Mouse (Mus musculus): ENCODE data around the gene Sec14l1.
A peak's percentile ranks its signal among the peaks of the same experiment; 100 is the strongest.
"Not testable (repeated sequence)": the region's sequence is repeated elsewhere in the genome, so short reads cannot be mapped to it uniquely, and the experiment has no call there.

Gene Sec14l1

GRCm38 (mm10) chr11:117114592-117115345, at the start of gene Sec14l1:
TSS of gene Sec14l1 (plus strand) at chr11:117115168.
- peak; percentile 87 for DNase-seq (ENCODE audit: low read depth)

GRCm38 (mm10) chr11:117065602-117066001, 49.4 kb upstream of the Sec14l1 start:
- DNase-seq (ENCODE audit: low read depth), result not testable (repeated sequence)

GRCm38 (mm10) chr11:117066738-117067137, 48.2 kb upstream of the Sec14l1 start:
- no peak for DNase-seq (ENCODE audit: low read depth)

- no peak for DNase-seq (ENCODE audit: low read depth)
Observed at GRCm38 (mm10) chr11:117068332-117068731, 46.6 kb upstream of the Sec14l1 start.

- DNase-seq (ENCODE audit: low read depth), result no peak
Observed at GRCm38 (mm10) chr11:117069027-117069426, 45.9 kb upstream of the Sec14l1 start.

GRCm38 (mm10) chr11:117070711-117071110, 44.3 kb upstream of the Sec14l1 start:
- no peak for DNase-seq (ENCODE audit: low read depth)

GRCm38 (mm10) chr11:117072128-117072527, 42.8 kb upstream of the Sec14l1 start:
- DNase-seq (ENCODE audit: low read depth), result peak; percentile 64

- no peak for DNase-seq (ENCODE audit: low read depth)
Observed at GRCm38 (mm10) chr11:117073426-117073825, 41.5 kb upstream of the Sec14l1 start.

GRCm38 (mm10) chr11:117076576-117077196, 38.3 kb upstream of the Sec14l1 start:
- peak; percentile 82 for DNase-seq (ENCODE audit: low read depth)

GRCm38 (mm10) chr11:117077227-117077626, 37.7 kb upstream of the Sec14l1 start:
- no peak for DNase-seq (ENCODE audit: low read depth)

- no peak for DNase-seq (ENCODE audit: low read depth)
Observed at GRCm38 (mm10) chr11:117077902-117078301, 37.1 kb upstream of the Sec14l1 start.

GRCm38 (mm10) chr11:117078637-117079240, 36.2 kb upstream of the Sec14l1 start:
- DNase-seq (ENCODE audit: low read depth), result no peak

- DNase-seq (ENCODE audit: low read depth), result no peak
Observed at GRCm38 (mm10) chr11:117079651-117080190, 35.2 kb upstream of the Sec14l1 start.

- no peak for DNase-seq (ENCODE audit: low read depth)
Observed at GRCm38 (mm10) chr11:117080209-117080608, 34.8 kb upstream of the Sec14l1 start.

GRCm38 (mm10) chr11:117081165-117082064, 33.6 kb upstream of the Sec14l1 start:
- DNase-seq (ENCODE audit: low read depth), result peak; percentile 65

GRCm38 (mm10) chr11:117082353-117082934, 32.5 kb upstream of the Sec14l1 start:
- no peak for DNase-seq (ENCODE audit: low read depth)

GRCm38 (mm10) chr11:117083052-117083881, 31.7 kb upstream of the Sec14l1 start:
- no peak for DNase-seq (ENCODE audit: low read depth)

GRCm38 (mm10) chr11:117083882-117084260, 31.1 kb upstream of the Sec14l1 start:
- DNase-seq (ENCODE audit: low read depth), result not testable (repeated sequence)

GRCm38 (mm10) chr11:117086215-117086614, 28.8 kb upstream of the Sec14l1 start:
- no peak for DNase-seq (ENCODE audit: low read depth)

GRCm38 (mm10) chr11:117087036-117087799, 27.8 kb upstream of the Sec14l1 start:
- no peak for DNase-seq (ENCODE audit: low read depth)
